Mouse (Mus musculus) ES-Bruce4 (cell line): ENCODE results near the gene Arid1b.

Experiments
- CTCF ChIP-seq: IDR thresholded peaks from one replicate; pipeline ENCODE4 v1.8.1; 2011; ENCODE audit warnings: low read depth, low read length
- EP300 ChIP-seq: IDR thresholded peaks from 2 replicates; pipeline ENCODE4 v1.6.1; 2011; ENCODE audit warnings: low read depth, low read length; ENCODE audit not compliant: insufficient read depth

DNA sequence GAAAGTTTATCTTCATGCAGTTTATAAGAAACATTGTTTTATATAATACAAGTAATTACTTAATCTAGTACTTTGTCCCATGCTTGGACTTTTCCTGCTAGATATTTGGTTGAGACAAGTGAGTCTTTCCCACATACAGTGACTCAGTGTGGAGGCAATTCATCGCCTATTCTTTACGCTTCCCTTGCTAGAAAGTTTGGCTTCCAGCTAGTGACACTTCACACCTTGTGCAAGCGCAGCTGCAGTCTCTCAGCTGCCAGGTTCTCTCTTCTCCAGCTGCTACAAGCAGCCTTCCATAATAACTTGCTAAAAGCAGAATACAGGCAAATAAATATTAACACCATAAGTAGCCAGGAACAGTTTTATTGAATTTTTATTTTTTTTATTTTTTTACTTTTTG is 279.6 kb downstream of the Arid1b start:
- no peak for TF ChIP-seq CTCF
- no peak for TF ChIP-seq EP300
